Mouse (Mus musculus): Measurements from ENCODE around the gene Fhod1. TPM values are rescaled to one million over a fixed set of nuclear protein-coding genes. Genes with fewer than 3 reads are reported as not detected.

Gene Fhod1
- polyA plus RNA-seq, 1 experiment from 2014 or later: 0.82 TPM

- DNase-seq: peak; percentile 46
- H3K27me3 ChIP-seq (ENCODE audit: insufficient read depth, low read length): peaks cover 32% of the 10 kb centered on the region
- no peak for TF ChIP-seq CTCF (IDR thresholded peaks at IDR 0.05; ENCODE audit: low read depth)
- TF ChIP-seq EP300 (IDR thresholded peaks at IDR 0.05; ENCODE audit: low read depth): no peak
Observed at GRCm38 (mm10) chr8:105345061-105345975, 2.4 kb downstream of the Fhod1 start.

GRCm38 (mm10) chr8:105343791-105344574 lies 3.8 kb downstream of the Fhod1 start:
- ATAC-seq (no peak), DNase-seq (no peak)
- Histone ChIP-seq H3K27ac (ENCODE audit: low read depth) (no peak overlapping the region), H3K36me3 (replicated peaks; ENCODE audit: insufficient read depth, low read length) (no peaks in the 10 kb centered on the region; the same call in 1 of the 2 replicates), H3K4me2 (ENCODE audit: low read depth, low read length) (no peak overlapping the region), H3K27me3 (ENCODE audit: insufficient read depth, low read length) (peaks cover 19% of the 10 kb centered on the region), H3K4me3 (ENCODE audit: low read depth, low read length) (no peak overlapping the region), H3K9ac (replicated peaks) (no peak overlapping the region), H3K9me3 (ENCODE audit: low read length) (no peaks in the 10 kb centered on the region), H3K4me1 (ENCODE audit: insufficient read depth) (peaks cover 48% of the 10 kb centered on the region)
- WGBS (ENCODE audit: insufficient replicate concordance): 56% methylated on average over 6 of the region's 8 CpGs
- no peak for TF ChIP-seq CTCF (IDR thresholded peaks at IDR 0.05; ENCODE audit: low read depth)
- no peak for TF ChIP-seq EP300 (IDR thresholded peaks at IDR 0.05; ENCODE audit: low read depth)

More at GRCm38 (mm10) chr8:105345061-105345975, 2.4 kb downstream of the Fhod1 start:
- peak overlapping the region; percentile 52 for H3K27ac ChIP-seq (ENCODE audit: low read depth)
- no peak overlapping the region for H3K9ac ChIP-seq (replicated peaks)
- H3K4me3 ChIP-seq (ENCODE audit: low read depth, low read length): no peak overlapping the region
- no peaks in the 10 kb centered on the region; the same call in 1 of the 2 replicates for H3K36me3 ChIP-seq (replicated peaks; ENCODE audit: insufficient read depth, low read length)
- peak overlapping the region; percentile 83 for H3K4me2 ChIP-seq (ENCODE audit: low read depth, low read length)
- H3K4me1 ChIP-seq (ENCODE audit: insufficient read depth): peaks cover 42% of the 10 kb centered on the region
- WGBS (ENCODE audit: insufficient replicate concordance): 37% methylated on average over 7 of the region's 7 CpGs
- no peak for ATAC-seq
- H3K9me3 ChIP-seq (ENCODE audit: low read length): no peaks in the 10 kb centered on the region

GRCm38 (mm10) chr8:105342768-105343167 lies 5.0 kb downstream of the Fhod1 start:
- Histone ChIP-seq H3K27me3 (ENCODE audit: insufficient read depth, low read length) (peaks cover 8% of the 10 kb centered on the region), H3K9ac (replicated peaks) (no peak overlapping the region), H3K36me3 (replicated peaks; ENCODE audit: insufficient read depth, low read length) (no peaks in the 10 kb centered on the region; the same call in none of the 2 replicates), H3K9me3 (ENCODE audit: low read length) (no peaks in the 10 kb centered on the region), H3K27ac (ENCODE audit: low read depth) (no peak overlapping the region), H3K4me3 (ENCODE audit: low read depth, low read length) (no peak overlapping the region), H3K4me2 (ENCODE audit: low read depth, low read length) (no peak overlapping the region), H3K4me1 (ENCODE audit: insufficient read depth) (peaks cover 37% of the 10 kb centered on the region)
- TF ChIP-seq CTCF (IDR thresholded peaks at IDR 0.05; ENCODE audit: low read depth): no peak
- no peak for TF ChIP-seq EP300 (IDR thresholded peaks at IDR 0.05; ENCODE audit: low read depth)
- DNase-seq (no peak), ATAC-seq (no peak)
- 58% methylated on average over 4 of the region's 4 CpGs for WGBS (ENCODE audit: insufficient replicate concordance)

DNA sequence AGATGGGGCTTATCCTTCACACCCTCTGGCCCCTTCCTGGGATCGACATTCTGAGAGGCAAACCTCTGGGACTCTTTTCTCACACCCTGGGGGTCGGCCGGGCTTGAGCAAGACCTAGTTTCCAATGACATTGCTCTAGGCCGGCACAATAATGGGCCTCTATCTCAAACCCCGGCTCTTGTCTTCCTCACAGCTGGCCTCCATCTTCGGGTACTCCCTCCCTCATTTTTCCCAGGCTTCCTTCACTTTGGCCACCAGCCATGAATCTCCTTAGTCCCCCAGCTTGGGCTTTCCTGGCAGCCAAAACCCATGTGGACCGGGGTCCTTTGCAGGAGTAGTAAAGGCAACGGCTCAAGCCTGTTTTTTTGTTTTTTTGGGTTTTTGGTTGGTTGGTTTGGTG lies 6.4 kb downstream of the Fhod1 start:
- Histone ChIP-seq H3K9ac (replicated peaks) (no peak overlapping the region), H3K4me3 (ENCODE audit: low read depth, low read length) (no peak overlapping the region), H3K36me3 (replicated peaks; ENCODE audit: insufficient read depth, low read length) (no peaks in the 10 kb centered on the region; the same call in none of the 2 replicates), H3K4me1 (ENCODE audit: insufficient read depth) (peaks cover 26% of the 10 kb centered on the region), H3K27me3 (ENCODE audit: insufficient read depth, low read length) (no peaks in the 10 kb centered on the region), H3K9me3 (ENCODE audit: low read length) (no peaks in the 10 kb centered on the region), H3K27ac (ENCODE audit: low read depth) (no peak overlapping the region), H3K4me2 (ENCODE audit: low read depth, low read length) (no peak overlapping the region)
- WGBS (ENCODE audit: insufficient replicate concordance): 57% methylated on average over 8 of the region's 8 CpGs
- DNase-seq (peak; percentile 14), ATAC-seq (no peak)
- TF ChIP-seq EP300 (IDR thresholded peaks at IDR 0.05; ENCODE audit: low read depth): no peak
- no peak for TF ChIP-seq CTCF (IDR thresholded peaks at IDR 0.05; ENCODE audit: low read depth)

- Histone ChIP-seq H3K4me3 (ENCODE audit: low read depth, low read length) (no peak overlapping the region), H3K27me3 (ENCODE audit: insufficient read depth, low read length) (no peaks in the 10 kb centered on the region), H3K4me1 (ENCODE audit: insufficient read depth) (peaks cover 18% of the 10 kb centered on the region), H3K36me3 (replicated peaks; ENCODE audit: insufficient read depth, low read length) (peaks cover 4% of the 10 kb centered on the region), H3K4me2 (ENCODE audit: low read depth, low read length) (no peak overlapping the region), H3K9ac (replicated peaks) (no peak overlapping the region), H3K9me3 (ENCODE audit: low read length) (no peaks in the 10 kb centered on the region), H3K27ac (ENCODE audit: low read depth) (peak overlapping the region; percentile 44; the same call in 1 of the 2 replicates)
- peak; percentile 50 for ATAC-seq
- WGBS (ENCODE audit: insufficient replicate concordance): 42% methylated on average over 6 of the region's 6 CpGs
- TF ChIP-seq CTCF (IDR thresholded peaks at IDR 0.05; ENCODE audit: low read depth) (no peak), EP300 (IDR thresholded peaks at IDR 0.05; ENCODE audit: low read depth) (no peak)
- DNase-seq: no peak
Observed at GRCm38 (mm10) chr8:105339886-105340635, 7.7 kb downstream of the Fhod1 start.

Measured in liver, postnatal 0 days (tissue).